Mouse (Mus musculus): ENCODE results near the gene Cd40. TPM values are rescaled to one million over a fixed set of nuclear protein-coding genes. Genes with fewer than 3 reads are reported as not detected.

The Cd40 gene
- total RNA-seq, 4 experiments from 2014 or later = 1.6 to 2.4 (median 1.9) TPM

DNA sequence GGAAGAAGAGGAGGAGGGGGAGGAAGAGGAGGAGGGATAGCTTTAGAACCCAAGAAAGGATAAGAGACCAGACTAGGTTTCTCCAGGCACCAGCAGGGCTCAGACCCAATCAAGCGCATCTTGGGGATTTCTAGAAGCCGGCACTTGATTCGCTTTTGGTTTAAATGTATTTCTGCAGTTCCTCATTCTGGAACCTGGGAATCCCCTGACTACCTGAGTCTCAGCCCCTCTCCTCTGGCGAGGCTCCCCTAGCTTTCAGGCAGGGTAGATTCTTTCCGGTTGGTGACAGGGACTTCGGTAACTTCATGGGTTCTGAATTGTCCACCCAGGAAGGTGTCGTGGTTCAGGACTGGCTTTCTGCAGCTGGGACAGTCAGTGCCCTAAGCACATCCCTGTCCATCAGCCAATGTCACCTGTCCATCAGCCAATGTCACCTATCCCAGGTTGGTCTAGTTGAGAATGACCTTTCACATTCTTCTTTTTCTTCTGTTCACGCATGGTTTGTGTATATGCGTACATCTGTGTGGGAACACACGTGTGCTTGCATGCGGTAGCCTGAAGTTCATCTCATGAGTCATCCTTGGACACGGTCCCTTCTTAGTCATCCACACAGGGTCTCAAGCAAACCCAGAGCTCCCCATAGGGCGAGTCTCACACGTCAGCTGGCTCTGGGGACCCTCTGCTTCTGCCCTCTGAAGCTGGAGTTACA is 1.1 kb downstream of the Cd40 start:
- no peak for DNase-seq (ENCODE audit: low spot score)

- no peak for DNase-seq (ENCODE audit: low spot score)
Measured at GRCm38 (mm10) chr2:165059961-165060360, 4.5 kb downstream of the Cd40 start.

GRCm38 (mm10) chr2:165061638-165062433 is 6.4 kb downstream of the Cd40 start:
- no peak for DNase-seq (ENCODE audit: low spot score)

DNA sequence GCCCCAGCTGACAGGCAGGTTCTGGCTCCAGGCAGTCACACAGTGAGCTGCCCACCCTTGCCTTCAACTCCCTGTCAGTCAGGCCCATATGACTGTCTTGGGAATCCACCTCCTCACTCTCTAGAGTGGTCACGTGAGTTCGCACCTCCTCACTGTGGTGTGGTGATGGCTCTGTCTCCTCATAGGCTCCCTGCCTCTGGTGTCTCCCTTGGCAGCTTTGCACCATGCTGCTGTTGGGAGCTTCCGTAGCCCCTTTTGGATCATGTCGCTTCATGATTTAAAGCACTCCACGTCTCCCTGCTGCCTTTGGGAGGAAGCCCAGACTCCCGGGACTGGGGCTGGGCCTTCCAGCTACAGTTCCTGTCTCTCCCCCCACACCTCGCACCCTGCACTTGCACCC is 9.1 kb downstream of the Cd40 start:
- DNase-seq (ENCODE audit: low spot score) = no peak

DNA sequence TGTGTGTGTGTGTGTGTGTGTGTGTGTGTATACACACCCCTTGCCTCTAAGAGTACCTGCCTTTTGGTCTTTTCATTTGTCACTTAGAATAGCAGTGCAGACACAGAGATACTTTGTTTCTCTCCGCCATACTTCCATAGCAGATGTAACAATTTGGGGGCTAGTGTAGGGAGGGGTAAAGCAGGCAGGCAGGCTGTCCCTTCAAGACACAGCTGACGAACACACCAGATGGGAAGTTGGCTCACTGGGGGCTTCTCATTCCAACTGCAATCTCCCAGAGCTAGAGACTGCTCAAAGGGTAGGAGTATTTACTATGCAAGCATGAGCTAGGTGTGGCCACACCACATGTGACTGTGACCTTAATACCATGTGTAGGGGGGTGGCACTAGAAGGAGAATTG is 13.4 kb downstream of the Cd40 start:
- DNase-seq (ENCODE audit: low spot score) = no peak

DNA sequence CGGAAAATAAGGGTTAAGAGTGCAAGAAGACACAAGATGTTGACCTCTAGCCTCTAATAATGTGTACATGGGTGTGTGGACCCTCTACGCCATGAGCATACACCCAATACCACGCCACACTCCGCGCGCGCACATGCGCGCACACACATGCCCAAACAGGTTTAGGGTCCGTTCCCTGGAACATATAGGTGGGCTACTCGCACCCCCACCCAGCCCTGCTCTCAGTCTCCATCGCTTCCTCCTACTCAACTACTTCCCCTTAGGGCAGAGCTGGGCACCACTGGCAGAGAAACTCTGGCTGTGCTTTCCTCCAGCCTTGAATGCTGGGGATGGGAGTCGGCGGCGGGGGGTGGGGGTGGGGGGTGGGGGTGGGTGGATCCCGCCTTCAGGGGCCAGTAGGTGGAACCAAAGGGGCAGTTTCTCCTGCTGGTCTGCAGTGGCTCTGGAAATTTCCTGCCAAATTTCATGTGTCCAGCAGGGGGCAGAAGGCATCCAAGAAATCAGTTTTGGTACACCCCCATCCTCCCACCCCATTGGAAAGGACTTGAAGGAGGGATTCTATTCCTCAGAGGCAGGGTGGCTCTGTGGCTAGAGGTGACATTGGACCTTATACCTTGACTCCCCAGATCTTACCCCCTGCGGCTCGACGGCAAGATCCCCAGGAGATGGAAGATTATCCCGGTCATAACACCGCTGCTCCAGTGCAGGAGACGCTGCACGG is 14.8 kb downstream of the Cd40 start:
- DNase-seq (ENCODE audit: low spot score) = peak; percentile 58

- no peak for DNase-seq (ENCODE audit: low spot score)
Measured at GRCm38 (mm10) chr2:165073381-165073781, 18.0 kb downstream of the Cd40 start.

GRCm38 (mm10) chr2:165074081-165074884 is 18.9 kb downstream of the Cd40 start:
- DNase-seq (ENCODE audit: low spot score) = peak; percentile 74

GRCm38 (mm10) chr2:165074937-165075336 is 19.5 kb downstream of the Cd40 start:
- DNase-seq (ENCODE audit: low spot score) = peak; percentile 74

GRCm38 (mm10) chr2:165077055-165077454 is 21.6 kb downstream of the Cd40 start:
- DNase-seq (ENCODE audit: low spot score) = no peak

GRCm38 (mm10) chr2:165078045-165078444 is 22.6 kb downstream of the Cd40 start:
- no peak for DNase-seq (ENCODE audit: low spot score)

DNA sequence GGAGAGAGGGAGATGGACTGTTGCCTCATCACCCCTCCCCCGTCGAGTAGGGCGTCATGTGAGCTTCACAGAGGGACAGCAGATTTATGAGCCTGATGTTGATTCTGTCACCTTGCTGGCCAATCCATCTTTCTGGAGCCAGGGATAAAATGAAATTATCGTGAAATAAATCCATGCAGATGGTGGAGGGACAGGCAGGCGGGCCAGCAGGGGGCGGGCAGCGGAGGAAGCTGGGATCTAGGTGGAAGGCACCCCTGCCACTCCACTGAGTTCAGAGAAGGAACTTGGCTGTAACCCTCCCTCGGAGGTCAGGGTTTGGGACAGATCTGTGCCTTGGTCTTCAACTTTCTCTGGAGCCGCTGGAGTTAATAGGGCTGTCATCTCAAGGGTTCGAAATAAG is 23.2 kb downstream of the Cd40 start:
- DNase-seq (ENCODE audit: low spot score) = no peak

GRCm38 (mm10) chr2:165080657-165081056 is 25.2 kb downstream of the Cd40 start:
- no peak for DNase-seq (ENCODE audit: low spot score)

DNA sequence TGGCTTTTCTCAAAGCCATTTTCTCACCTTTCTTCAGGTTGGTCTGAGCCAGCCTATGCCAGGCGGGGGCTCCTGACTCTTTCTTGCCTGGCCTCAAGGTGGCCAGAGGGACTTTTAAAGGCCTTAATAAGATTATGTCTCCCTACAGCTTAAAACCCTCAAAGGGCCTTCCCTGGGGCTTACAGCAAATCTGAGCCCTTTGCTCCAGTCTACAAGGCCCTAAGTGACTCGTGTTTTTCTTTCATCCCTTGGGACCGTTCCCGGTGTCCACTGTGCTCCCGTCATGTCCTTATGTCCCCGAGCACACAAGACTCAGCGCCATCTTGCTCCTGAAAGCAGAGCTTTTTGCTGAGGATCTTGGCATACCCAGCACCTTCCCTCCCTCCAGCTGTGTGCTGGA is 25.8 kb downstream of the Cd40 start:
- no peak for DNase-seq (ENCODE audit: low spot score)

- DNase-seq (ENCODE audit: low spot score) = no peak
Measured at GRCm38 (mm10) chr2:165086634-165087033, 31.2 kb downstream of the Cd40 start.

GRCm38 (mm10) chr2:165089470-165089869 is 34.0 kb downstream of the Cd40 start:
- DNase-seq (ENCODE audit: low spot score) = no peak

DNA sequence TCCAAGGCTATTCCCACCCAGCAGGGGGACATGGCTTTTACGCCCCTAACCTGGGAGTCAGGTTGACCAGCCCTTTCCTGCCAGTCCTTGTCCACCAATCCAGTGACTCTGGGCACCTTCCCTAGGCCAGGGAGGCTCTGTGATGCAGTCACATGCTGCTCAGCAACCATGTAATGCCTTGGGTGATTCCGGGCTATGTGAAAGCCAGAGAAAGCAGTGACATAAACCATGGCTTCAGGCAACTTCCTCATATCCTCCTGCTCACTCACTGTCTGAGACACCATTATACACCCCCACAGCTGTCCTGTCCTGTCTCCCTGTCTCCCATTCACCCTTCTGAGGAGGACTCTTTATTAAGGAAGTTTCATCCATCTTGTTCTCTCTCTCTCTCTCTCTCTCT is 35.2 kb downstream of the Cd40 start, which contains the start of gene 1700025C18Rik:
Gene 1700025C18Rik, minus strand, starts transcription at position 101 of the 400 bp plus-strand sequence.
- no peak for DNase-seq (ENCODE audit: low spot score)

GRCm38 (mm10) chr2:165091433-165091965 is 36.1 kb downstream of the Cd40 start:
- no peak for DNase-seq (ENCODE audit: low spot score)

DNA sequence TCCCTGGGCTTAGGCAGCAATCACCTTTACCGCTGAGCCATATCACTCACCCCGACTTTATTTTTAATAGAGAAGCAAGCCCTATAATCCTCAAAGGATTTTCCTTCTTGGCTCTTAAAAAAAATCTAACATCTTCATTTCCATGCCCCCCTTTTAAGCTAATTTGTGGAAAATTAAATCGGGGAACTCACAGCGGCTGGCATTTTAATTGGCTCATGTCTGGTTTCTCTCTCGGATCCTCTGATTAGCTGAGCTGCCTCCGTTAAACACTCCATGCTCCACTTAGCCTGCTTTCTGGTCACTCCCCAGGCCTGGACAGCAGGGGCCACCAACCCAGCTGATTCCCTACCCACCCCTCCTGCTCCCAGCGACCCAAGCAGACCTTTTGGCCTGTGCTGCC is 37.0 kb downstream of the Cd40 start:
- DNase-seq (ENCODE audit: low spot score) = no peak

GRCm38 (mm10) chr2:165096367-165096766 is 40.9 kb downstream of the Cd40 start:
- no peak for DNase-seq (ENCODE audit: low spot score)

- DNase-seq (ENCODE audit: low spot score) = peak; percentile 10
Measured at GRCm38 (mm10) chr2:165098861-165099260, 43.4 kb downstream of the Cd40 start.

All from heart, adult 8-10 months (tissue).